Mouse (Mus musculus): Measurements from ENCODE around the gene Gbp8. TPM values are rescaled to one million over a fixed set of nuclear protein-coding genes. Genes with fewer than 3 reads are reported as not detected.
A peak's percentile ranks its signal among the peaks of the same experiment; 100 is the strongest.
"Not testable (repeated sequence)": the region's sequence is repeated elsewhere in the genome, so short reads cannot be mapped to it uniquely, and the experiment has no call there.

Gbp8 gene
- total RNA-seq, 2 experiments from 2014 or later = not detected

GRCm38 (mm10) chr5:105062403-105062802 lies 76.9 kb downstream of the Gbp8 start:
- DNase-seq (ENCODE audit: extremely low spot score in 1 of 2, low spot score in 1 of 2) = not testable (repeated sequence)

DNA sequence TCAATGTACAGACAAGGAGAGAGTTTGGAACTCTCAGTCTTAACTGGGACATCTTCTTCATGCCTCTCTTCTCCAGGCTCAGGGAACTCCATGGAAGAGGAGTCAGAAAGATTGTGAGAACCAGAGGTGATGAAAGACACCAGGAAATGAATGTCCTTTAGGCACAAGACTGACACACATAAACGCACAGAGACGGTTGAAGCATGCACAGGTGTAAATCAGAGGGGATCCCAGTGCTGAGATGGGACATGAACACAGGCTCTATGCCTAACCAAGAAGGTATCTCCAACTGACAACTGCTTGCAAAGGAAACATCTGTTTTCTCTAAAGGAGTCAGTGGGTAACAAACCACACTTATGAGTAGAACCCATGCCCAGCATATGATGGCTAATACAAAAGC lies 79.1 kb downstream of the Gbp8 start:
- no peak for DNase-seq (ENCODE audit: extremely low spot score in 1 of 2, low spot score in 1 of 2)

- DNase-seq (ENCODE audit: extremely low spot score in 1 of 2, low spot score in 1 of 2) = no peak
Measured at GRCm38 (mm10) chr5:105055279-105055678, 84.1 kb downstream of the Gbp8 start.

DNA sequence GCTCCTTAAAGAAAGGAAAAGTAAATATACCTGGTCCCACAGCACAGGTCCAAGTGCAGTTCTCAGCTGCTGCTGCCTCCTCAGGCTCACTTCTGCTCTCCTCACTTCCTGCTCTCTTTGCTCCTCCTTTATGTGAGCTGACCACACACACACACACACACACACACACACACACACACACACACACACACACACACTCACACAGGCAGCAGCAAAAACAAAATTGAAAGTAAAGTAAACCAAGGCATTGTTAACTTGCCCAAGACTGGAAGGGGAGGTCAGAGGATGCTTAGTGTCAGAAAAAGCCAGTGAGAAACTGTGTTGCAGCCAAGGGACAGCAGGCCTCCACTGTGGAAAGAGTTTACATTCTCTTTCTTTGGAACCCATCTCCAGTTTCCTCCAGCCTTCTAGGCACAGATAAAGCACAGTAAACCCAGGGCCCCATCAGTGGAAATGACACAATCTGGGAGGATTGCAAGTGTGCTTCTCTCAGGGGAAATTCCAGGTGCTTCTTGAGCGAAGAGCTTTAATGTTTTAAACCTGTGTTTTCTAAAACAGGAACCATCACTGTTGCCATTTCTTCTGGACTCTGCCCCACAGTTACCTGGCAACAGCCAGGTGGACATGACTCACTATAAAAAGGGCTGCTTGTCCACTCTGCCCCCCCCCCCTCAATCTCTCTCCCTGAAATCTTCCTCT lies 85.7 kb downstream of the Gbp8 start:
- DNase-seq (ENCODE audit: extremely low spot score in 1 of 2, low spot score in 1 of 2) = not testable (repeated sequence)

- DNase-seq (ENCODE audit: extremely low spot score in 1 of 2, low spot score in 1 of 2) = no peak
Measured at GRCm38 (mm10) chr5:105032362-105032761, 107.0 kb downstream of the Gbp8 start.

- no peak for DNase-seq (ENCODE audit: extremely low spot score in 1 of 2, low spot score in 1 of 2)
Measured at GRCm38 (mm10) chr5:105012551-105012950, 126.8 kb downstream of the Gbp8 start.

DNA sequence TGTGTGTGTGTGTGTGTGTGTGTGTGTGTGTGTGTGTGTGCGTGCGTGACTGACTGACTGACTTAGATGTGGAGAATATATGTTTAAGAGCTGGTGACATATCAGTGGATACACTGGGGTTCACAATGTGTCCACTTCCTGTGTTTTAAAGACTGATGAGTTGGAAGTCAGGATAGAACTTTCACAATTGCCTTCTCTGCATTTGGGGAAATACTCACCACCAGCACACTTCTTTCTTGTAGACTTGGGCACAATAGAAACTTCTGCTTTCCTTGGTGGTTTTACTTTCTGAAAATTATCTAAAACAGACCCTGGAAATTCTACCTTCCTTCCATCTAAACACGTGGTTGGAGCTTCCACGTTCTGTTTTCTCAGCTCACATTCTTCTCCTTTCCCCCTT lies 127.8 kb downstream of the Gbp8 start:
- DNase-seq (ENCODE audit: extremely low spot score in 1 of 2, low spot score in 1 of 2) = no peak

- DNase-seq (ENCODE audit: extremely low spot score in 1 of 2, low spot score in 1 of 2) = no peak
Measured at GRCm38 (mm10) chr5:105010376-105010775, 129.0 kb downstream of the Gbp8 start.

DNA sequence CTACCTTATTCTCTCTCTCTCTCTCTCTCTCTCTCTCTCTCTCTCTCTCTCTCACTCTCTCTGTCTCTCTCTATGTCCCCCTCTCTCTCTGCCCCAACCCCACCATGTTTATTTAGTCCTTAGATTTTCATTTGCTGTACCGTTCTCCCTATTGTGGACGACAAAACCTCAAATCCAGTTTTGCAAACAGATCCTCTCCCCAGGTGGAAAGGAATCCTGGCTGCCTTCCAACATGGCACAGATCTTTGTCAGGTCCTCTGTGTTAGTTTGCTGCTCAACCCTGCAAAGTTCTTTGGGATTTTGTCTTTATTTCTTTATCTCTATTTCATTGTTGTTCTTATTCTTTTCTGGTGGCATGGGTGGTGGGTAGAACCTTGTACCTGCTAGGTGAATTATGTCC lies 149.9 kb downstream of the Gbp8 start:
- no peak for DNase-seq (ENCODE audit: extremely low spot score in 1 of 2, low spot score in 1 of 2)

DNA sequence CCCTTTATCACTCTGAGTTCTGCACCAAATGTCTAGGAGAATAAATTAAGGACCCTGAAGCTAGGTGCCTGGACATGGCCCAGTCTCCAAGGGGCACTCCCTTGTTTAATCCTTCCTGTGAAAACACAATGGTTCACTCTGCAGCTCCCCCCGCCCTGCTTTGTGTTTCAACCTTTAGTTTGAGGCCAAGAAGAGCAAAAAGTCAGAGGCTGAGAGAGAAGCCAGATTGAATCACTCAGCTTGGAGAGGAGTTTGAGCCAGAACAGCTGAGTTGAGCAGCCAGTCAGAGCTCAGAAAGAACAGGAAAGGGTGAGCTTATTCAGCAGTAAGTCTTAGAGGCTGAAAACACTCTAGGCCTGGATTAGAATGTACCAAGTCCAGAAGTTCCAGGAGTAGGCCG lies 151.3 kb downstream of the Gbp8 start:
- no peak for DNase-seq (ENCODE audit: extremely low spot score in 1 of 2, low spot score in 1 of 2)

- peak in 1 of 2 experiments; percentile 4 for DNase-seq (ENCODE audit: extremely low spot score in 1 of 2, low spot score in 1 of 2)
Measured at GRCm38 (mm10) chr5:104986706-104987105, 152.6 kb downstream of the Gbp8 start.

- DNase-seq (ENCODE audit: extremely low spot score in 1 of 2, low spot score in 1 of 2) = no peak
Measured at GRCm38 (mm10) chr5:104982535-104982934, 156.8 kb downstream of the Gbp8 start, which contains the start of gene Abcg3. Abcg3 (minus strand) TSS chr5:104982718.

- DNase-seq (ENCODE audit: extremely low spot score in 1 of 2, low spot score in 1 of 2) = peak in 1 of 2 experiments; percentile 2
Measured at GRCm38 (mm10) chr5:104979040-104979513, 160.3 kb downstream of the Gbp8 start.

Other genes with a start within 250 kb of the Gbp8 start
- gene Abcg3, start 156.8 kb downstream of the Gbp8 start, total RNA-seq (2021) = not detected
- gene Gbp9, start within 50 bp of the Gbp8 start, total RNA-seq (2021) = 1 to 10 TPM; 1.1 to 1.7 TPM
- gene Gbp4, start within 50 bp of the Gbp8 start, total RNA-seq (2021) = 1 to 10 TPM in 1 of 2 experiments, under 1 TPM in 1; 0.39 to 1.4 TPM
- not detected for gene Gbp10, start 100.0 kb upstream of the Gbp8 start, total RNA-seq (2021)
- gene Gm43302, start 154.2 kb upstream of the Gbp8 start, total RNA-seq (2021) = under 1 TPM in 1 of 2 experiments, not detected in 1; 0.09 TPM
- under 1 TPM; 0.59 to 0.63 TPM for gene Gbp6, start 154.2 kb upstream of the Gbp8 start, total RNA-seq (2021)